Mouse (Mus musculus) heart, postnatal 0 days (tissue): ENCODE data around the gene Hfe2.

Source experiments
- CTCF ChIP-seq: IDR thresholded peaks from 2 replicates; pipeline ENCODE4 v1.5.1; 2016; ENCODE audit warnings: antibody characterized with exemption, control low read depth, low read depth
- EP300 ChIP-seq: IDR thresholded peaks from 2 replicates; pipeline ENCODE4 v1.6.1; 2016; ENCODE audit warnings: antibody characterized with exemption, low read depth

- no peak for TF ChIP-seq CTCF
- no peak for TF ChIP-seq EP300
Measured at GRCm38 (mm10) chr3:96546880-96547279, 21.9 kb downstream of the Hfe2 start.
